Mouse (Mus musculus) G1E (cell line): ENCODE measurements at regions not wholly inside any gene's neighbourhood (a gene's known extent, or its start where the extent isn't known, plus 50 kb on each side); places are given as distances from the start of the nearest gene placed in this dataset.

ENCODE experiments used
- ATAC-seq: 2 replicates; pipeline ENCODE4 v1.8.0; 2016; ENCODE audit warnings: mild to moderate bottlenecking; ENCODE audit not compliant: insufficient number of reproducible peaks, poor library complexity, low FRiP score, severe bottlenecking; ENCODE audit errors: extremely low read depth
- DNase-seq: peaks from one replicate; pipeline ENCODE4 v3.0.0; 2012; ENCODE audit warnings: low spot score
- H3K27me3 ChIP-seq: 2 replicates; pipeline ENCODE4 v1.6.1; 2012; ENCODE audit warnings: mild to moderate bottlenecking, low read length, inconsistent platforms; ENCODE audit not compliant: insufficient read depth
- H3K36me3 ChIP-seq: replicated peaks from 2 replicates; pipeline ENCODE3; 2012; ENCODE audit warnings: mild to moderate bottlenecking, inconsistent platforms
- H3K4me1 ChIP-seq: 2 replicates; pipeline ENCODE4 v1.6.1; 2012; ENCODE audit warnings: low read depth, low read length, inconsistent platforms, mixed read lengths; ENCODE audit not compliant: insufficient read depth
- H3K4me3 ChIP-seq: 2 replicates; pipeline ENCODE4 v1.5.1; 2012; ENCODE audit warnings: low read depth, mild to moderate bottlenecking, inconsistent platforms, low read length, moderate library complexity, mixed read lengths
- H3K9me3 ChIP-seq: replicated peaks from 2 replicates; pipeline ENCODE4 v1.6.1; 2012; ENCODE audit warnings: inconsistent platforms
- CTCF ChIP-seq: IDR thresholded peaks from 2 replicates; pipeline ENCODE4 v1.5.1; 2012; ENCODE audit warnings: low read depth, low read length, inconsistent platforms, mixed read lengths
- GATA1 ChIP-seq: IDR thresholded peaks from 2 replicates; pipeline ENCODE4 v1.6.1; 2012; ENCODE audit warnings: borderline replicate concordance, low read length, inconsistent platforms, mixed read lengths
- GATA2 ChIP-seq: IDR thresholded peaks from 2 replicates; pipeline ENCODE4 v1.6.1; 2012; ENCODE audit warnings: low read depth, low read length, inconsistent platforms, borderline replicate concordance
- POLR2AphosphoS5 ChIP-seq: IDR thresholded peaks from 2 replicates; pipeline ENCODE4 v1.6.1; 2012; ENCODE audit warnings: low read depth, low read length, inconsistent platforms; ENCODE audit not compliant: insufficient replicate concordance
- TAL1 ChIP-seq: conservative IDR thresholded peaks from 2 replicates; pipeline ENCODE4 v1.6.1; 2012; ENCODE audit warnings: low read depth, low read length, inconsistent platforms, mixed read lengths

GRCm38 (mm10) chr5:133062481-133062880 lies 519.3 kb upstream of the Auts2 start:
- ATAC-seq: no peak
- Histone ChIP-seq H3K9me3 (peaks cover 28% of the 10 kb centered on the region), H3K4me3 (no peak overlapping the region), H3K27me3 (no peaks in the 10 kb centered on the region), H3K4me1 (no peaks in the 10 kb centered on the region), H3K36me3 (no peaks in the 10 kb centered on the region)
- DNase-seq: no peak
- TF ChIP-seq GATA2: no peak
- no peak for TF ChIP-seq GATA1
- no peak for TF ChIP-seq CTCF
- TF ChIP-seq POLR2AphosphoS5: no peak
- no peak for TF ChIP-seq TAL1

- H3K9me3 ChIP-seq: peaks cover 14% of the 10 kb centered on the region
- H3K4me1 ChIP-seq: no peaks in the 10 kb centered on the region
- no peak overlapping the region for H3K4me3 ChIP-seq
- no peaks in the 10 kb centered on the region for H3K36me3 ChIP-seq
- no peak for ATAC-seq
- no peak for TF ChIP-seq POLR2AphosphoS5
- no peak for TF ChIP-seq GATA1
- TF ChIP-seq GATA2: no peak
- no peak for TF ChIP-seq TAL1
- no peak for TF ChIP-seq CTCF
- no peaks in the 10 kb centered on the region for H3K27me3 ChIP-seq
- no peak for DNase-seq
These were observed 504.3 kb upstream of the Auts2 start for GRCm38 (mm10) chr5:133047456-133047855.

GRCm38 (mm10) chr5:133045637-133046036 lies 502.5 kb upstream of the Auts2 start:
- DNase-seq: no peak
- TF ChIP-seq CTCF: no peak
- no peak for TF ChIP-seq TAL1
- no peak for TF ChIP-seq GATA2
- TF ChIP-seq POLR2AphosphoS5: no peak
- no peak for TF ChIP-seq GATA1
- Histone ChIP-seq H3K36me3 (no peaks in the 10 kb centered on the region), H3K27me3 (no peaks in the 10 kb centered on the region), H3K9me3 (peaks cover 14% of the 10 kb centered on the region), H3K4me3 (no peak overlapping the region), H3K4me1 (no peaks in the 10 kb centered on the region)
- ATAC-seq: no peak

- no peaks in the 10 kb centered on the region for H3K36me3 ChIP-seq
- DNase-seq: no peak
- no peaks in the 10 kb centered on the region for H3K27me3 ChIP-seq
- TF ChIP-seq POLR2AphosphoS5: no peak
- TF ChIP-seq CTCF: no peak
- no peak for TF ChIP-seq GATA2
- no peak for TF ChIP-seq TAL1
- no peak for TF ChIP-seq GATA1
- no peak for ATAC-seq
- H3K4me3 ChIP-seq: no peak overlapping the region
- peaks cover 52% of the 10 kb centered on the region for H3K9me3 ChIP-seq
- no peaks in the 10 kb centered on the region for H3K4me1 ChIP-seq
These were observed 484.4 kb upstream of the Auts2 start for GRCm38 (mm10) chr5:133027590-133027989.

- ATAC-seq (no peak), DNase-seq (no peak)
- TF ChIP-seq POLR2AphosphoS5: no peak
- no peak for TF ChIP-seq TAL1
- no peak for TF ChIP-seq CTCF
- TF ChIP-seq GATA2: no peak
- TF ChIP-seq GATA1: no peak
- H3K36me3 ChIP-seq: no peaks in the 10 kb centered on the region
- no peak overlapping the region for H3K4me3 ChIP-seq
- H3K4me1 ChIP-seq: no peaks in the 10 kb centered on the region
- H3K27me3 ChIP-seq: no peaks in the 10 kb centered on the region
- peaks cover 46% of the 10 kb centered on the region for H3K9me3 ChIP-seq
These were observed 482.0 kb upstream of the Auts2 start for GRCm38 (mm10) chr5:133025121-133025520.

- H3K4me1 ChIP-seq: no peaks in the 10 kb centered on the region
- ATAC-seq (no peak), DNase-seq (no peak)
- peaks cover 32% of the 10 kb centered on the region for H3K9me3 ChIP-seq
- H3K4me3 ChIP-seq: no peak overlapping the region
- no peaks in the 10 kb centered on the region for H3K36me3 ChIP-seq
- no peaks in the 10 kb centered on the region for H3K27me3 ChIP-seq
- TF ChIP-seq TAL1 (no peak), GATA2 (no peak), POLR2AphosphoS5 (no peak), CTCF (no peak), GATA1 (no peak)
These were observed 477.7 kb upstream of the Auts2 start for GRCm38 (mm10) chr5:133020821-133021220.

GRCm38 (mm10) chr5:133020116-133020515 lies 477.0 kb upstream of the Auts2 start:
- no peaks in the 10 kb centered on the region for H3K4me1 ChIP-seq
- DNase-seq (no peak), ATAC-seq (no peak)
- H3K27me3 ChIP-seq: no peaks in the 10 kb centered on the region
- H3K36me3 ChIP-seq: no peaks in the 10 kb centered on the region
- H3K4me3 ChIP-seq: no peak overlapping the region
- H3K9me3 ChIP-seq: peaks cover 26% of the 10 kb centered on the region
- no peak for TF ChIP-seq CTCF
- no peak for TF ChIP-seq GATA2
- no peak for TF ChIP-seq TAL1
